Mouse (Mus musculus) cerebellum, adult 8-10 months (tissue): ENCODE measurements around the gene Ect2l.

Experiments
- DNase-seq: peaks from one replicate; pipeline ENCODE4 v3.0.0; 2022

Ect2l gene

DNA sequence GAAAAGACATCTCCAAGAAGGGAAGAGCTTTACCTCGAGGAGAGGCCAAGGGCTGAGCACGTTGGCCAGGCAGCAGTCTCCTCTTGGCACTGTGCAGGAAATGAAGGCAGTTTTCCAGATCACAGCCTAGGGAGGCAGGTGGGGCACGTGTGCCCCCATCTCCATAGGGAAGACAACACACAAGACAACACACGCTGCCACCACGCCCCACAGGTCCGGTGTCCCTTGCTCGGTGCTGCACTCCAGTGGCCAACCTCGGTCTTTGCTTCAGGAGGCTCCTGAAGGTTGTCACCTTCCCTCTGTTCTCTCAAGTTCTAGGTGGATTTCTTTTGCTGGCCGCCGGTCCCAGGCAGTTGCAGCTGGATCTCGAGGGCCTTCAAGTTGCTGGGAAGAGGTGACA, at the start of gene Ect2l:
Gene Ect2l (minus strand): TSS at position 165 of the 400 bp plus-strand sequence.
- no peak for DNase-seq

DNA sequence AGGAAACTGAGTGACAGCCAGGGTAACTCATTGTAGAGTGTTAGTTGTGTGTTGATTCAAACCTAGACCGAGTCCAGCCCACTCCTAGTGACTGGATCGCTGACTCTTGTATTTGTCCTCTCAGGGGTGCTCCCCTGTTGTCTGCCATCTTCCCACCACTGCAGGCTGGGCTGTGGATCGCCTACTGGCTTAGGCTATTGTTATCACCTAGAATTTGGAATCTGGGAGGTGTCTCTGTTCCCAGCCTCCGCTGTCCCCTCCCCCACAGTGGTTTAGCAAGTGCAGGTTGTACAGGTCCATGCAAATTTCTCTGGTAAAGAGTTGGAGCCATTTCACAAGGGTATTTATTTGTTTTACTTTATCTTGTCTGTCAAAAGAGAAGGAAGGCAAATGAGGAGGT, 40.7 kb upstream of the Ect2l start:
- no peak for DNase-seq

DNA sequence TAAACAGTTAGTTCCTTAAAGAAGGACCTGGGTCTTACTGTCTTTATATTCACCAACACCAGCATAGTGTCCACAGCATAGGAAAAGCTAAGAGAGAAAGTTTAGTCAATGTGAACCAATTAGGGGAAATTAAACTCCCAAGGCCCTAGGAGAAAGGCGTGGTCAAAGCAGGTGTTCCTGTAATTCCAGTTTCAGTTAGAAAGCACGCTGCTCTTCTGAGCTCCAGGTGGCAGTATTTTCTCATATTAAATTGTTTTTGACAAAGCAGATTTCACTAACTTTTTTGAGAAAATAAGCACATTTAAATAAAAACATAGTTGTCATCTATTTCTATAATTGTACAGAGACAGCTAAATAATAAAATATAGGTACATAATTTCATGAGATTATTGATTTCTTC, 32.9 kb upstream of the Ect2l start:
- DNase-seq, result no peak

DNA sequence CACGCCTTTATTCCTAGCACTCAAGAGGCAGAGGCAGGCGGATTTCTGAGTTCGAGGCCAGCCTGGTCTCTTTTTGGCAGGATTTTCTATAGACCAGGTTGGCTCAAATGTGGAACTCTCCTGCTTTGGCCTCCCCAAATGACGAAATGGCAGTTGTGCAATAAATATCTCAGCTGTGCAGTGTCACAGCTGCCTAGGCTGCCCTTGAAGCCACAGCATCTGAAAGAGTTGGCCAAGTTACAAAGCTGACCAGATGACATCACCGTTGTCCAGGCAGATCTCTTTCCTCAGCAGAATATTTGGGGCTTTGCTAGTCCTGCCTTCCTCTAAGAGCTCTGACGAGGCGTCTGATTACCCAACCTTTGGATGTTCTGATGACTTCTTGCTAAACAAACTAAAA, 26.5 kb upstream of the Ect2l start:
- no peak for DNase-seq

DNA sequence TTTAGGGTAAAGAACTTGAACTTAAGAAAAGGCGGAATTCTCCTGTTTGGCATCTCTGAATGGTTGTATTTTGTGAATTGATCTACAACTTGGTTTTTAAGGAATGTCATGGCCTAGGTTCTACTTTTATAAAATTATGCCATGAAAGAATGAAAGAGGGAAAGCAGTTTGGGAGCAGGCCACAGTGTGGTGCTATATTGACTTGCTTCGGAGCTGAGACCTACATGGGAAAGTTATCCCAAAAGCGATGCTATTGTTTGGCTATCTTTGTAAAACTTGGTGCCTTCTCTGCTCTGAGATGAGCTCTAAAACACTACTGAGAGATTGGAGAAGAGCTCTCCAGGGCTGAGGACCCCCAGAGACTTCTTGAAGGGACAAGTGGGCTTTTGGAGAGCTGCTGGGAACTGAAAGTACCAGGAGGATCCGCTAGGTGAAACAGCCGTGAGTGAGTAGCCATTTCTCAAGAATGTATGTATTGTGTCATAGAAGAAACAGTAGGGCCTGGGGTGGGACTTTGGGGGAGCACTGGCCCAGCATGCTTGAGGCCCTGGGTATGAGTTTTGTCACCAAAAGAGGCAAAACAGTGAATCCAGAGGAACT, 25.7 kb upstream of the Ect2l start:
- DNase-seq, result no peak

DNA sequence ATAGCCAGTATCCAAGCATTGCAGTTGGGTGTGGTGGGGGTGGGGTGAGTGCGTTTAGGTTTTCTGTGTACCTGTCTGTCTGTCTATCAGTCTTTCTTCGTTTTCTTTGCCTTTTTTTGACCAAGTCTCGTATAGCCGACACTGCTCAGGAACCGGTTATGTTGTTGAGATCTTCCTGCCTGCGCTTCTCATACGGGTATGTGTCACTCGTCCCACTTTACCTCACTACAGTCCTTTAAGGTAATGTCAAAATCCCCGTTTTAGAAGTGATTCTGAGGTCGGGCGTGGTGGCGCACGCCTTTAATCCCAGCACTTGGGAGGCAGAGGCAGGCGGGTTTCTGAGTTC, 24.7 kb upstream of the Ect2l start:
- DNase-seq, result no peak

DNA sequence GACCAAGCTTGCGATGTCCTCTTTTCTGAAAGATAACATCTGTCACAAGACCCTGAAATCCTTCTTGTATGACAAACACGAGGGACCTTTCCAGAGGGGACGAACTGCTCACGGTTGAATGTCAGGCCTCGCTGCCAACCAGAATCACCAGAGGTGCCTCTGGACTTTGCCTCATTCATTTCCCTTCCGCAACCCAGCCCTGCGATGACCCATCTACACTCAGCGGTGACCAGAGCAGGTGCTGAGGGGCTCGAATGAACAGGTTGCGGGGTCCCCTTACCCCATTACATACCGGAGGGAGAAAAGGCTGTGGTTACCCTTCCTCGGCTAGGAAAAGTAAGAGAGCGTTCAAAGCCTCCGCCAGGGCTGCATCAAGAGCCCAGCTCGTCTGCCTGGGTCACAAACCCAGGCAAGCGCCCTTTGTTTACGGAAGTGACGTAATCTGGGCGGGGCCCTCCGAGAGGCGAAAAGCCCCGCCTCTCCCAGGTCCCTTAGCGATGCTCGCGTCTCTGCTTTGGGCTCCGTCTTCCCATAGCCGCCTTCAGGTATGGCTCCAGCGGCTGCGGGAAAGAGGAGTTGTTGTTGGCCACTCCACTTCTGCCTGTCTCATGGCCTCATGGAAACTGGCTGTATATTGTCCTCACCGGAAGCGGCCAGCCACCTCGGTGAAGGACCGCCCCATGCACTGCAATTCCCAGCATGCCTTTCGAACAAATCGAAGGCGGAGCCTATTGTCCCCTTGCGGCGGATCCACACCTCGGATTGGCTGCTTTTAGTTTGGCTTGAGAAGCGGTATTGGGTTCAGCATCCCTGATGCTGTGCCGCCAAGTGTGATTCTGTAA, 24.1 kb upstream of the Ect2l start, which contains the start of gene Ccdc28a:
Gene Ccdc28a (minus strand): TSS at position 439 of the 842 bp plus-strand sequence.
- DNase-seq, result peak; percentile 97

DNA sequence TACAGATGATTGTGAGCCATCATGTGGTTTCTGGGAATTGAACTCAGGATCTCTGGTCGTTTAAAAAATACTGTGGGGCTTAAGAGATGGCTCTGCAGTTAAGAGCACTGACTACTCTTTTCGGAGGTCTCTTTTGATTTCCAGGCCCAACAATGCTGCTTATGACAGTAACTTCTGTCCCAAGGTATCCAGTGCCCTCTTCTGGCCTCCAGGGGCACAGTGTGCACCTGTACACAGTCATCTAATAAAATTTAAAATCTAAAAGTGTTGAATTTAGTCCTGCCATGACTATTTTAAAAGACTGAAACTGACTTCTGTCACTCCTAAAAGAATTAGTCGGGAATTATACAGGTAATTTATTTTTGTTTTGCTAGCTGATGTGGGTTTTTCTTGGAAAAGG, 23.2 kb upstream of the Ect2l start:
- DNase-seq, result no peak

DNA sequence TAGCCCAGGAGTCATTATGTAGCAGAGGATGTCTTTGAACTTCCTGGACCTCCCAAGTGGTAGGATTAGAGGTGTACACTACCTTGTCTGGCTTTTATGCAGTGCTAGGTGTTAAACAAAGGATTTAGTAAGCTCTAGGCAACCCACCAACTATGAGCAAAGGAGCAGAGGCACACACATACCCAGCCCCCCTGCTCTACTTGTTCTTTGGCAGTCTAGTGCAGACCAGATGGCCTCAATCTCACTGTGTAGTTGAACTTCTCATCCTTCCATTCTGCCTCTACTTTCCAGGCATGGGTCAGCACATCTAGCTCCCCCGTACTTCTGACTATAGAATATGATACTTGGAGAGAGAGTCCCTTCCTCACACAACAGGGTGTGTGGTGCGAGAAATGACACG, 13.7 kb upstream of the Ect2l start:
- DNase-seq, result peak; percentile 20

DNA sequence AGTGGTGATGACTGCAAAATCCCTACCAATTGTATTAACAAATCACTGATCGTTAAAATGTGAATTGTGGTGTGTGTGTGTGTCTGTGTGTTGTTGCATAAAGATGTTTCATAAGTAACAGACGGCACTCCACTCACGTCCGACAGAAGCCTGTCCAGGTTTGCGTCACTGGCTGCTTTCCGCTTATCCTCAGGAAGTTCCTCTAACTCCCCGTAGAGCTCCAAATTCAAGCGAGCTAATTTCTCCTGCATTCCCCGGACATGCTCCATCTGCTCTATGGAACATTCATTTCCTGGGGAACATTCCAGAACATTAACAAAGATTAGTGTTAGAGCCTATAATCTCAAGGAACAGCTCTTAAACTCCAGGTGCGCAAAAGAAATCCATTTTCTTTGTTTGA, 8.7 kb upstream of the Ect2l start:
- DNase-seq, result peak; percentile 17

DNA sequence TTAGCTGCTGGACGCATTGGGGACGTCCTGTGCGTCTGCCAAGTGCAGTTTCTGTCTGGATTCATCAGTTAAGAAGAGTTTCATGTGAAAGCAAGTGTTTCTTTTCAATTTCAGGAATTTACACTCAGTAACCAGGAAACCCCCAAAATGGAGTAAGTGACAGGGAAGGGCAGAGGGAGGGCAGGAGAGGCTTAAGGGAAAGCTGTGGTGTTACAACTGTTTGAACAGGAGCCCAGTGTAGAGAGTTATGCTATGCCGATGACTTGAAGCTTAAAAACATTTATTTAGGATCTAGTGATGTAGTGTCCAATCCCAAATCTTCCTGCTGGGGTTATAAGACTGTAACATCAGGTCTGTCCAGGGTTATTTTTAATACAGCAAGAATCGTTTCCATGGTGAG, 3.4 kb upstream of the Ect2l start:
- no peak for DNase-seq

DNA sequence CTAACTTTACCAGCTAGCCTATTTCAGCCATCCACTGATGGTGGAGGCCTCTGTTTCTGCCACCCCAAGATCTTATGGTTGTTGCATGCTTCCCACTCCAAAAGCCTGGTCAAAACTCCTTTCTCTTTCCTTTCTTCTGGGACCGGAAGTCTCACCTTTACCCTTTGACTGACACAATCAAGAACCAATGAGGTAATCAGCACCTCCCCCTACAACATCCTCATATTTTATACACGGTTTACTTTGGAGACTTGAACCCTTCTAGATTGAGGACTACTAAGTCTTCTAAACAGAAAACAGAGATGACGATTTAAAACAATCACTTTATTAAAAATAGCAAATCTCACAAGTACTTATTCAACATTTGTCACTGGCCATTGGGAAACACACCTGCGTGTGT, 2.7 kb upstream of the Ect2l start:
- no peak for DNase-seq

DNA sequence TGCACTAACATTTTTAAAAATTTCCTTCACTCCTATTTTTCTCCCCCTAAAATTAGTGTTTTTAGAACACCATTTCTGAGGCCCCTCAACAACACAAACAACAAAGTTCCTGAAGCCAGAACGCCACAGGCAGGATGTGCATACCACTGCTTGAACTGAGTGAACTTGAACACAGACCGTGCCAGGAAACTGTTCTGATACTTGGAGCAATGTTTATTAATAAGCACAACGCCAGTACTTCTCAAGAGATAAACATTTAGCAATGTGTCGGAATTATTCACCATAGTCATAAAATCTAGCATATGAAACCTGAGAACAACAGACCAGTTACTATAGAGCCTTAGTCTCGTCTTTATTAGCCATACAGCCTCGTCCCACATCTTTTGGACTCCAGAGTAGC, 571 bp downstream of the Ect2l start:
- DNase-seq, result no peak

DNA sequence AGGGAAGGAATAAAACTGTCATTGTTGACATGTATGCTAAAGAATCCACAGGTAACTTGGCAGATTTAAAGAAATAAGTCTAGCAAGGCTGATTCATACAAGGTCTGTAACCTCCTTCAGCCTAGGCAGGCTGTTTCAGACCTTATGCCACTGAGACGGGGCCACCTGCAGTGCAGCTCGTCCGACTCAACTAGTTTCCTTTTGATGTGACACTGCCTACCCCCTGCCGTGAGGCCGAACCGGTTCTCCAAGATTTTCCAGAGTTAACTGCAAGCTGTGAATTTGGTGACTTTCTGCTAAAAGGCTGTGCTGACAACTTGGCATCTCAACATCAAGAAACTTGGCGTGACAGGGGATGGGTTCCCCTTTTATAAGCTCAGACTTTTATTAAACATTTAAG, 6.6 kb downstream of the Ect2l start:
- no peak for DNase-seq

DNA sequence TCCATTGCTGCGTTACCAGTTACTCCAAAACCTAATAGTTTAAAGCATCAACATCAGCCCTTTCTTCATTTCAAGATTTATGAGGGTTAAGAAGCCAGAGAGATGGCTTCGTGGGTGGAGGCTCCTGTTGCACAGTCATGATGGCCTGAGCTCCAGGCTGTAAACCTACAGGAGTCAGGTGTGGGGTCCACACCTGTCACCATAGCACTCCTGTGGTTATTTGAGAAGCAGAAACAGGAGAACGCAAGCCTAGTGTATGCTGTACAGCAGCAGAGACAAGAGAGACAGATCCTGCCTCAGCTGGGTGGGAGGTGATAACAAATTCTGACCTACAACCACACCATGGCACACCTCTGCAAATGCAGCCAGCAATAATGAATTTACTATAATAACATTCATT, 8.3 kb downstream of the Ect2l start:
- no peak for DNase-seq

DNA sequence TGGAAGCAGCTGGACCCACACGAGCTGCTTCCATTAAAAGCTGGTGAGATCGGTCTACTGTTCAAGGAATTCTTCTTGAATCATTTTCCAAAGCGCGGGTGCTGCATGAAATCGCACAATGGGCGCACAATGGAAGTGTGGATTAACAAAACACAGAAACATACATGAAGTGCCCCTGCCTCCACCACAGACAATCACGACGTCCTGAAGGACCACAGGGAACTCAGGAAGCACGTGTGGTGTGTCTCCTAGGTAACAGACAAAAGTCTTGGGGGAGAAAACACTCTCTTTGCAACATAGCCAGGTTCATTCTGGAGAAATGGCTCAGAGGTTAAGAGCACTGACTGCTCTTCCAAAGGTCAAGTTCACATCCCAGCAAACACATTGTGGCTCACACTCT, 10.0 kb downstream of the Ect2l start:
- DNase-seq, result no peak

DNA sequence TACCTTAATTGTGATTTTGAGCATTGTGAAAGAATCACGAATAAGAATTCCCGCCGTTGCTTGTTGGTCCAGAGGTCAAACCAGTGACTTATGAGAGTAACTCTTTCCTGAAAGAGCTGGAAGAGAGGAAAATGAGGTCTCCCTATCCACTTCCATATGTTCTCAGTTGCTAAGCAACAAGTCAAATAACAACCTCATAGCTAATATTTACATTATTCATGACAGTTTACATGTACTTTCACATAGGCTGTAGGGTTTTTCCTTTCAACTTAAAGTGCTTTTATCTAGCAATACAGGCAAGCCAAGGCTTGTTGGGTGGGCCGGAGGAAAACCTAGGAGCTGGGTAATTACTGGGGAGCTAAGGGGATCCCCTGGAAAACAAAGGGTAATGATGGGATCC, 10.8 kb downstream of the Ect2l start:
- no peak for DNase-seq

DNA sequence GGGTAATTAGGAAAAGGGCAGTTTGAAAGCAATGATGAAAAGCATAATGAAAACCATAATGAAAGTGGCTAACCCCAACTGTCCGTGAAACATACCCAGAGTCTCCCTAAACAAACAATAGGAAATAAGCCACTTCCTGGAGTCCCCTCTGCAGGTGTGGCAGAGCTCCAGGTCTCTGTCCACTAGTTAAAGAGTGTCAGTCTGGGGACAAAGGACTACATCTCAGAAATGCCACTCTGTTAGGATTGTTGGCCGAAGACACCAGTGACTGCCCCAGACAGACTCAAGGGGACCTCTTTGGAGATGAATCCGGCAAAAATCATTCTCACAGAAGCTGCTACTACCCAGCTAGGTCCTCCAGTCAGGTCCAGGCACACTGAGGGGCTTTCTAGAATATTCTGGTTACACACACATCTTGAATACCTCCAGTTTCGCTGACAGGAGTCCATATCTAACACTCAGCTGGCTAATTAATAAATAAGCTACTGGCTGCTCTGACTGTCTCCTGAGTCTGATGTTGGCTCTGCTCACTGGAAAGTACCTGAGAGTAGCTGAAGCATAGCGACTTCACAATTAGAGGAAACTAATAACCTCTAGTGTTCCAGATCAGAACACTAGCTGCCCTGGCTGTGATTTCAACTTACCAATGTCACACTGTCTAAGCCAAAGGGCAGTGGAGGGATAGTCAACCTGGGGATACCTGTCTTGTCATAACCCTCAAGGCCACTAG, 12.2 kb downstream of the Ect2l start:
- DNase-seq, result no peak

DNA sequence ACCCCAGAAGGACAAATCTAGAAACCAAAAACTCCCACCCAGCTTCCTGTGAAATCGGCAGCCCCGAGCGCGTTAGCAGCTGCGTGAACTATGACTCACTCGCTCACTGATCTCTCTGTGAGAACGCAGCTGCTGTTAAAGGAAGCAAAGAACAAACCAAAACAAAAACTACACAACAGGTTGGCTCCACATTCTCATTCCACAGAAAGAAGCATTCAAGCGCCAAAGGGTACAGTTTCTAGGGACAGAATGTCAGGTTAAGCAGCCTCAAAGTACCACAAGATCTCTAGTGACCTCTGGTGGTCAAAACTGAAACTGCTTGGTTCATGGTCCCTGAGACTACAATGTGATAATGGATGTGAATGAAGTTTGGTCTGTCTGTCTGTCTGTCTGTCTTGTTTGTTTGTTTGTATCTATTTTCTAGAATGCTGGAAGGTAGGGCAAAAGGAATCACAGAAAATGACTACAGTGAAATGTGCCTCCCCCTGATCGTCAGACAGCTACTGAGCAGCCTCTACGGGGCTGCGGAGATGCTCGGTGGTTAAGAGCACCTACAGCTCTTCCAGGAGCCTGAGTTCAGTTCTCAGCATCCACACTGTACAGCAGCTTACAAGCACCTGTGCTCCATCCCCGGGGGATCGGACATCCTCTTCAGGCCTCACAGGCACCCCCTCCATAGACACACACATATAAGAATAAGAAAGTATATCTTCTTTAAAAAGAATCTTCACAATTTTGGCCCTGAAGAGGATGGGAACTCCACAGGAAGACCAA, 13.3 kb downstream of the Ect2l start:
- peak; percentile 79 for DNase-seq

DNA sequence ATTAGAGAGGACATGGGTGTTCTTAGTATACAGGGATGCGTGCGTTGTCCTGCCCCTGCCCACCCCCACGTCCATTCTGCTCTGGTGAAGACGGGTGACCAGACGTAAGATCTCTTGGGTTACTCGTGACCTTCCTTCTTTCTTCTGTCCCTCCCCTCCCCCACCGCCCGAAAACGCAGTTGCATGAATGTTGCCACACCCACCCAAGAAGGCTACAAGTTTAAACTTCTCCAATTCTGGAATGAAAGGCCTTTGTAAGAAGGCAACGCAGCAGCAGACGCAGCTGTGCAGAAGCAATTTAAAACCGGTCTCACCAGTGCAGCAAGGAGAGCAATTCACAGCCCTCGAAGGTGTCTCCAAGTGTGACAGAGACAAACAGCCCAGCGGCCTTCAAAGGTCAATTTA, 16.0 kb downstream of the Ect2l start:
- DNase-seq, result no peak

DNA sequence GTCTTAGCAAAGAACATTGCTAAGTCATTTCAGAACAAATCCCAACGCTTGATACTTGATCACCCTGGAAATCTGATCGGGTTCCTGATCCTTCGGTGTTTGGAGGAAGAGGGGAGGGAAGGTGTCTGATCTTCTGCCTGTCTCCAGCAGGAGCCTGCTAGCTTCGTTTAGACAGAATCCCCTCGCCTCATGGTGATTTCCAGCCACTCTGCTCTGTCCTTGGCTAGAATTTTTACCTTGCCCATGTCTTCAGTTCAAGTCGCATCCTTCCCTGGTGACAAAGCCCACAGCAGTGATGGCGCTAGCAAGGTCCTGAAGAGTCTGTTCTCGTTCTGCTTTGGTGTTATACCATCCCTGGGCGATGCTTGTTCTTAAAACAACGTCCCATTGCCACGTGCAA, 16.5 kb downstream of the Ect2l start:
- DNase-seq, result no peak

DNA sequence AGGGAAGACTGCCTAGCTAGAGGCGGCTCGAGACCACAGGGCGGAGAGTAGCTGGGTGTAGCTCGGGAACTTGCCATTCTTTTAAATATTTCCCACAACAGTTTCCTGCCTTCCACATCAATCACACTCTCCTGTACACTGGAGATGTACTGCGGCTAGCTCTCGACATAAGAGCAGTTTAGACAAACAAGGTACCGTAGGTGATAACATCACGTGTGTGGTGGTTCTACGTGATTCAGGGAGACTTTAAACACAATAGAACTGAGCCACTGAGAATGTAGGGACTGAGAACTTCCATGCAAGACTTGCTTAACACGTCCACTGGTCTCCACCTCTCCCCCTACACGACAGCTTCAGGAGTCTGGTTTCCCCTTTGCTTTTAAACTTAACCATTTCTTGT, 17.5 kb downstream of the Ect2l start:
- DNase-seq, result no peak

DNA sequence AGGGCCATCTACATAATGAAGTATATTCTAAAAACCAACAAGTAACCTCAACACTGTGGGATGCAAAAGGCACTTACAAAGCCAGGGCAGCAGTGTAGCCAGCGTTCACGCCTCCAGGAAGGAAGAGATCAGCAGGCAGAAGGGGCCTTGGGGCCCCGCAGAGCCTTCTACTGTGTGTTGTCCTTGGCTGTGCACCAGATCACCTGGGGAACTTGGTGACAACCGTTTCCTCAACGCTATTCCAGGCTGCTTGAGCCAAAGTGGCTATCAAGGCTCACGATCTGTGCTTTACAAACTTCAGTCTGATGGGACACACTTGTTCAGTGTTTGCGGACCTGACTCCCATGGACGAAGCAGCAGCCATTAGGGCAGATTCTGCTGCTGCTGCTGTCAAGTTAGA, 19.0 kb downstream of the Ect2l start:
- no peak for DNase-seq
